8 mouse cellular contexts compared by ENCODE assay signal in the genomic region with DNA sequence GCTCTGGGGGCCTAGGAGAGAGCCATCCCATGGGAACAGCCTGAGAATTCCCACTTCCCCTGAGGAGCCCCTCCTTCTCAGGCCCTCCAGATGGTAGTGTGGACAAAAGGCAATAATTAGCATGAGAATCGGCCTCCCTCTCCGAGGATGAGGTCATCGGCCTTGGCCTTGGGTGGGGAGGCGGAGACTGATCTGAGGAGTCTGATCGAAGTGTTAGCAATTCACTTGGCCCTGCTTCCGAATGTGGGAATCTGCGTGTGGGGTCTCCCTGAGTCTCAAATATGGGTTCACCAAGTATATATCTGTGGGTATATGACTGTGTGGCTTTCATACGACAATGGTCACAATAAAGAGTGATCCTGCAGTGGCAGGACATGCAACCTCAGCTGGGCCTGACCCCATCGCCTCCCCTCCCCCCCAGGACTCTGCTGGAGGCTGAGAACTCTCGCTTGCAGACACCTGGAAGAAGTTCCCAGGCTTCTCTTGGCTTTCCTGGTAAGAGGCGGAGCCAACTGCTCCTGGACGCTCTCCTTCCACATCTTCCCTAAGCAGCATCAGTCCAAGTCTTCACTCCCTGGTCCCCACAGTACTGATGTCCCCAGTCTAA. TPM values are rescaled to one million over a fixed set of nuclear protein-coding genes. Genes with fewer than 3 reads are reported as not detected.
DNase-seq lines count a peak whose midpoint lies in the region; ATAC-seq and TF ChIP-seq lines count a peak whose summit lies in the region.

No protein-coding gene starts in this region.

- TF ChIP-seq POLR2A in cerebellum, adult 2 months (IDR thresholded peaks at IDR 0.05; ENCODE audit: borderline replicate concordance, insufficient read depth, low read length) = no peak

- TF ChIP-seq CTCF in intestine, postnatal 0 days (IDR thresholded peaks at IDR 0.05; ENCODE audit: low read depth) = no peak
- TF ChIP-seq CTCF in cerebellum, adult 2 months (IDR thresholded peaks at IDR 0.05; ENCODE audit: borderline replicate concordance, insufficient read depth, low read depth, low read length) = no peak

- H3K4me1 ChIP-seq in forebrain, embryonic 16.5 days (replicated peaks; ENCODE audit: control insufficient read depth, insufficient read depth, low read length) = peaks cover 46% of the 10 kb centered on the region
- H3K4me1 ChIP-seq in intestine, postnatal 0 days (replicated peaks; ENCODE audit: control insufficient read depth, insufficient read depth, low read length) = peaks cover 21% of the 10 kb centered on the region
- H3K4me1 ChIP-seq in cerebellum, adult 2 months (ENCODE audit: control insufficient read depth, insufficient read depth, low read length) = peaks cover 7% of the 10 kb centered on the region; the same call in 1 of the 2 replicates

- H3K9me3 ChIP-seq in forebrain, embryonic 16.5 days (ENCODE audit: control insufficient read depth, low read length) = no peaks in the 10 kb centered on the region
- no peaks in the 10 kb centered on the region for H3K9me3 ChIP-seq in intestine, postnatal 0 days (ENCODE audit: control insufficient read depth)

- peak overlapping the region; percentile 33 for H3K9ac ChIP-seq in forebrain, embryonic 16.5 days (replicated peaks; ENCODE audit: low read depth, low read length)
- H3K9ac ChIP-seq in intestine, postnatal 0 days (ENCODE audit: low read depth, low read length) = no peak overlapping the region

- DNase-seq in gastrocnemius, postnatal 25 days = peak; percentile 32
- DNase-seq in gastrocnemius, adult 8-10 months (ENCODE audit: low spot score in 2 of 2) = no peak
- DNase-seq in retina, postnatal 1 day = peak; percentile 85
- no peak for DNase-seq in cerebellum, adult 2 months
- no peak for DNase-seq in cerebellum, adult 9-10 months

- H3K4me3 ChIP-seq in forebrain, embryonic 16.5 days (replicated peaks; ENCODE audit: low read length) = peak overlapping the region; percentile 7; the same call in 1 of the 2 replicates
- 0 out of 2 replicates have a peak overlapping the region, but pooled peaks have one; percentile 4 for H3K4me3 ChIP-seq in intestine, postnatal 0 days (ENCODE audit: low read depth, low read length)
- no peak overlapping the region for H3K4me3 ChIP-seq in cerebellum, adult 2 months (replicated peaks; ENCODE audit: insufficient read depth, low read depth, low read length)

- peak overlapping the region; percentile 96 for H3K4me2 ChIP-seq in forebrain, embryonic 16.5 days (ENCODE audit: low read length)
- H3K4me2 ChIP-seq in intestine, postnatal 0 days (replicated peaks; ENCODE audit: low read depth) = peak overlapping the region; percentile 78

- no peaks in the 10 kb centered on the region for H3K36me3 ChIP-seq in forebrain, embryonic 16.5 days (ENCODE audit: control insufficient read depth, insufficient read depth)
- peaks cover 21% of the 10 kb centered on the region for H3K36me3 ChIP-seq in intestine, postnatal 0 days (ENCODE audit: control insufficient read depth, insufficient read depth)

- peak; percentile 78 for ATAC-seq in forebrain, embryonic 16.5 days
- ATAC-seq in intestine, postnatal 0 days = no peak
- no peak for ATAC-seq in megakaryocyte progenitor cell, adult 5-6 weeks (replicated peaks; ENCODE audit: poor library complexity)

- no peaks in the 10 kb centered on the region; the same call in 1 of the 2 replicates for H3K27me3 ChIP-seq in forebrain, embryonic 16.5 days (replicated peaks; ENCODE audit: control insufficient read depth, insufficient read depth, low read length)
- 0 out of 2 replicates have a peak, but pooled peaks cover 12% of the 10 kb centered on the region for H3K27me3 ChIP-seq in intestine, postnatal 0 days (replicated peaks; ENCODE audit: control insufficient read depth, insufficient read depth, low read length)
- H3K27me3 ChIP-seq in cerebellum, adult 2 months (ENCODE audit: control insufficient read depth, insufficient read depth, low read length) = peaks cover 5% of the 10 kb centered on the region

- H3K27ac ChIP-seq in forebrain, embryonic 16.5 days (ENCODE audit: low read length) = peak overlapping the region; percentile 80
- H3K27ac ChIP-seq in intestine, postnatal 0 days (ENCODE audit: low read depth, low read length) = no peak overlapping the region
- no peak overlapping the region for H3K27ac ChIP-seq in cerebellum, adult 2 months (ENCODE audit: insufficient read depth, low read length)

- WGBS in forebrain, embryonic 16.5 days = 2% methylated on average over 12 of the region's 12 CpGs
- 40% methylated on average over 12 of the region's 12 CpGs for WGBS in intestine, postnatal 0 days
- 29% methylated on average over 12 of the region's 12 CpGs for WGBS in cerebellum, adult 2 months

RNA-seq across cellular contexts. Expression of a gene that starts 3.6 kb away (rescaled TPM):
- 10 to 100 TPM; 21.0 to 22.0 TPM for total RNA-seq in gastrocnemius, postnatal 25 days (2021)
- 10 to 100 TPM in 2 of 4 experiments, 1 to 10 TPM in 2; 8.7 to 18.0 (median 12.0) TPM for total RNA-seq in gastrocnemius, adult 8-10 months (2022)
- 35.7 and 41.6 TPM in 2 replicates for polyA plus RNA-seq in forebrain, embryonic 16.5 days (2015; fragmentation: Nextera tagmentation; extraction: Ambion mirVana)
- polyA plus RNA-seq in intestine, postnatal 0 days (2015; fragmentation: Nextera tagmentation; extraction: Ambion mirVana) = 9.2 and 9.5 TPM in 2 replicates
- 2.7 and 3.4 TPM in 2 replicates for polyA plus RNA-seq in cerebellum, adult 2 months (2012; rRNA removed)
- 0.02 TPM in 1 of 2 replicates, not detected in the other for total RNA-seq in megakaryocyte progenitor cell, adult 5-6 weeks (2015)
- 0.20 TPM in 1 of 2 replicates, not detected in the other for total RNA-seq in megakaryocyte progenitor cell, adult 5-6 weeks (2017)

RNA-seq across cellular contexts. Expression of a gene that starts 25.5 kb away (rescaled TPM):
- total RNA-seq in gastrocnemius, postnatal 25 days (2021) = not detected
- under 1 TPM in 1 of 4 experiments, not detected in 3; 0.15 TPM for total RNA-seq in gastrocnemius, adult 8-10 months (2022)
- 34.8 and 43.6 TPM in 2 replicates for polyA plus RNA-seq in forebrain, embryonic 16.5 days (2015; fragmentation: Nextera tagmentation; extraction: Ambion mirVana)
- 0.17 and 0.24 TPM in 2 replicates for polyA plus RNA-seq in intestine, postnatal 0 days (2015; fragmentation: Nextera tagmentation; extraction: Ambion mirVana)
- 357 and 400 TPM in 2 replicates for polyA plus RNA-seq in cerebellum, adult 2 months (2012; rRNA removed)
- total RNA-seq in megakaryocyte progenitor cell, adult 5-6 weeks (2015) = not detected in 2 replicates
- total RNA-seq in megakaryocyte progenitor cell, adult 5-6 weeks (2017) = not detected in 2 replicates

RNA-seq across cellular contexts. Expression of a gene that starts 26.0 kb away (rescaled TPM):
- total RNA-seq in gastrocnemius, postnatal 25 days (2021) = under 1 TPM in 1 of 2 experiments, not detected in 1; 0.31 TPM
- total RNA-seq in gastrocnemius, adult 8-10 months (2022) = not detected
- 18.9 and 19.4 TPM in 2 replicates for polyA plus RNA-seq in forebrain, embryonic 16.5 days (2015; fragmentation: Nextera tagmentation; extraction: Ambion mirVana)
- 0.81 and 1.9 TPM in 2 replicates for polyA plus RNA-seq in intestine, postnatal 0 days (2015; fragmentation: Nextera tagmentation; extraction: Ambion mirVana)
- 3.5 and 5.0 TPM in 2 replicates for polyA plus RNA-seq in cerebellum, adult 2 months (2012; rRNA removed)
- not detected in 2 replicates for total RNA-seq in megakaryocyte progenitor cell, adult 5-6 weeks (2015)
- not detected in 2 replicates for total RNA-seq in megakaryocyte progenitor cell, adult 5-6 weeks (2017)

RNA-seq across cellular contexts. Expression of a gene that starts 44.0 kb away (rescaled TPM):
- 1 to 10 TPM; 4.0 to 4.2 TPM for total RNA-seq in gastrocnemius, postnatal 25 days (2021)
- total RNA-seq in gastrocnemius, adult 8-10 months (2022) = 1 to 10 TPM; 2.4 to 4.1 (median 3.5) TPM
- 18.4 and 23.5 TPM in 2 replicates for polyA plus RNA-seq in forebrain, embryonic 16.5 days (2015; fragmentation: Nextera tagmentation; extraction: Ambion mirVana)
- polyA plus RNA-seq in intestine, postnatal 0 days (2015; fragmentation: Nextera tagmentation; extraction: Ambion mirVana) = 5.8 and 6.1 TPM in 2 replicates
- 46.8 and 49.5 TPM in 2 replicates for polyA plus RNA-seq in cerebellum, adult 2 months (2012; rRNA removed)
- 10.3 and 11.1 TPM in 2 replicates for total RNA-seq in megakaryocyte progenitor cell, adult 5-6 weeks (2015)
- 13.2 and 16.2 TPM in 2 replicates for total RNA-seq in megakaryocyte progenitor cell, adult 5-6 weeks (2017)

RNA-seq across cellular contexts. Expression of a gene that starts 44.4 kb away (rescaled TPM):
- 1 to 10 TPM; 7.1 to 7.5 TPM for total RNA-seq in gastrocnemius, postnatal 25 days (2021)
- 1 to 10 TPM; 5.8 to 7.6 (median 7.2) TPM for total RNA-seq in gastrocnemius, adult 8-10 months (2022)
- polyA plus RNA-seq in forebrain, embryonic 16.5 days (2015; fragmentation: Nextera tagmentation; extraction: Ambion mirVana) = 43.5 and 49.4 TPM in 2 replicates
- polyA plus RNA-seq in intestine, postnatal 0 days (2015; fragmentation: Nextera tagmentation; extraction: Ambion mirVana) = 13.9 and 14.1 TPM in 2 replicates
- 15.2 and 15.9 TPM in 2 replicates for polyA plus RNA-seq in cerebellum, adult 2 months (2012; rRNA removed)
- total RNA-seq in megakaryocyte progenitor cell, adult 5-6 weeks (2015) = 45.2 and 51.0 TPM in 2 replicates
- 41.1 and 51.0 TPM in 2 replicates for total RNA-seq in megakaryocyte progenitor cell, adult 5-6 weeks (2017)

Comparison
In these comparisons a context has a peak if more than half of its experiments do, and no peak if none do; other contexts are left out.
1. DNase-seq: peak in gastrocnemius, postnatal 25 days (single experiment) and retina, postnatal 1 day (single experiment); none in gastrocnemius, adult 8-10 months (0 of 2), cerebellum, adult 2 months (0 of 2) and cerebellum, adult 9-10 months (single experiment).
2. RNA of a gene that starts 3.6 kb away (total RNA-seq): 21.0 to 22.0 TPM in gastrocnemius, postnatal 25 days and 8.7 to 18.0 TPM in gastrocnemius, adult 8-10 months; 0.02 to 0.20 TPM in megakaryocyte progenitor cell, adult 5-6 weeks; every median in the first group is over 4 times any median in the second.